Mouse (Mus musculus) retina, embryonic 14.5 days (tissue): ENCODE results near the gene Slc1a2.

Experiments
- DNase-seq: peaks from one replicate; pipeline ENCODE4 v3.0.0-alpha.2; 2015; ENCODE audit warnings: low spot score

The Slc1a2 gene

DNA sequence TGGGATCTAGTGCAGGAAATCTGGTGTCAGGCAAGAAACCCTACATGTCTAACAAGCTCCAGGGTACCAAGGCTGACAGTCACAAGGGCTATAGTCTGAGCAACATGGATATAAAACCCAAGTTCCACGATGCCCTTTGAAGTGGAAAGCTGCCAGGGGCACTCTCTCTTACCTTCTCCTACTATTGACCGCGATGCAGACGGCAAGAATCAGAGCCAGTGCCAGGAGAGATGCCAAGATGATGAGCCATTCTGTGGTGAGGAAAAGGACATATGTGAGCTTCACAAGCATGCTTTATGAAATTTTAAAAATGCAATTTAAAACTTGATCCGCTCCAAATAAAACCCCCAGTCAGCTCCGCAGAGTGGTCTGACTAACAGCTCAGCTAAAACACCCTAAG lies 163.6 kb downstream of the Slc1a2 start:
- no peak for DNase-seq

DNA sequence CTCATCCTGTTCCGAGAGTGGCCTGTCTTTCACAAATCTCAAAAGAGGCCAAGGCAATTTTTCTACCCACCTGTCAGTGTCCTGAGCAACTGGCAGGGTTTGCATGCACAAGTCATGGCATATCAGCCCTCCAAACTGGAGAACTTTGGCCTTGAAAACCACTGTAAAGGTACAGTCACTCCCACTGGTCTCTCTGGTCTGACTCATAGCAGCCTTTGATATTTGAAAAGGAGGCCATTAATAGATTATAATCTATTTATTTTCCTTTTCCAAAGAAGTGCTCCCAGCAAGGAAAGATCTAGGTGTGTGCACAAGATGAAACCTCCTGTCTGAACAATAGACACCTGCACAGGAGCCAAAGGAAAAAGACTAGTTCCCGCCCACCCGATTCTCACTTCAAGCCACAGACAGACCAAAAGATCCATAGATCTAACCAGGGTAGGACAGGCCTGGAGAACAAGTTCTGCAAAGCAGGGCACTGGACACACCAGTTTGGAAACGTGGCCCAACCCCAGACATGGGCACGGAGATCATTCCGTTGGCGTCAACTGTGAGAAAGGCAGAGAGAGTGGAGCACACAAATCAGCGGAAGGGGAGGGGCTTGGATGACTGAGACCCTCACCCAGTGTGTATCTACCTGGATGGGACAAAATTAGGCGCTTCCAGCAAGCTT lies 167.6 kb downstream of the Slc1a2 start:
- no peak for DNase-seq

DNA sequence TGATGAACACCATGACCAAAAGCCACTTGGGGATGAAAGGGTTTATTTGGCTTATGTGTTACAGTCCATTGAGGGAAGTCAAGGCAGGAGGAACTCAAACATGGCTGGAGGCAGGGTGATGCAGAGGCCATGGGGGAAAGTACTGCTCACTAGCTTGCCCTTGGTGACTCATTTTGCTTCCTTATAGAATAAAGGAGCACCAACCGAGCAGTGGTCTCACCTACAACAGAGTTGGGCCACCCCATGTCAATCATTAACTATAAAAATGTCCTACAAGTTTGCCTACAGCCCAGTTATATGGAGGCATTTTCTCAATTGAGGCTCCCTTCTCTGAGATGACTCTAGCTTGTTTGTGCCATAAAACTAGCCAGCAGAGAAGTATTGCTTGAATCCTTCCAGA lies 169.4 kb downstream of the Slc1a2 start:
- no peak for DNase-seq

DNA sequence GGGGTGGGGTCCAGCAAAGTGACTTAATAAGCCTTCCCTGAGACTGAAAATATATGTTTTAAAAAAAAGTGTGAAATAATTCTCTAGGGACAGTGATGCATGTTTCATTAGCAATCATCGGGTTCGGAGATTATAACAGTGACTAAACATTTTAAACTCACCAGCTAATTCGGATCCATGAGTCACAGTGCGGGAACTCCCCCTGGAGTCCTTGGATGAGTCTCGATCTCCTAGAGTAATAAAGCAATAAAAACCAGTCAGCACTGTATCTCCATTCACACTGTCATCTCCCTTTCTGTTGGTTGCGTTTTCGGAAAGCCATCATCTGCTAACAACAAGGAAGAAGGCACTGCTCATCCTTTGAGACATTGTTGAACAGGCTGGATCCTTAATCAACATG lies 169.9 kb downstream of the Slc1a2 start:
- DNase-seq = no peak

DNA sequence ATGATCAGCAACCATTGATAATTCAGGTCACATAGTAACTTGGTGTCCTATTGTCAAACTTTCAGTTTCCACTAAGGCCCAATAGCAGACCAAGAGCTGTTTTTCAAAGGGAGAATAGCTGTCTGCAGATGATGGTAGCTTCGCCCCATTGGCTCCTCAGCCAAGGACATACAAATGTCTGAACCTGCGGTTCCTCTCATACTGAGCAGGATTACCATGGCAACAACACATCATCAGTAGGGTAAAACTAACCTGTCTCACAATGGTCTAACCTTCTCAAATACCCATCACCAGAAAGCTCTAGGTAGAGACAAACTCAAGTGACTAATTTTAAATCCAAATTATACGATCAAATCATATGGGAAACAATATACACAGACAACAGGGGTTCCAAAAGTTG lies 170.7 kb downstream of the Slc1a2 start:
- no peak for DNase-seq

DNA sequence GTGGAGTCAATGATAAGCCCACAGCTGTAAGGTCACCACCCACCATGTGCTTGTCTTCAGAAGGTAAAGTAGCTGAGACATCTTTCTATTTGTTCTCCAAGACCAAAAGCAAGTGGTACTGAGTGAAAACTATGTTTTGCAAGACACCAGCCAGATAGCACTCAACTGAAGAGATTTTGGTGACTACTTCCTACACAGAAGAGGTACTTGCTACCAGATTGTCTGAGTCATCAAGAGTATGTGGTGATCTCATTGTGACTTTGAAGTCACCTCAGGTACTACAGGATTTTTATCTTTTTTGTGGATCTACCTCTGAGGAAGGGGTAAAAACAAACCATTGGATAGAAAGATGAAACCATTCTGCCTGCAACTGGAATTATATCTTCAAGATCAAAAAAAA lies 173.1 kb downstream of the Slc1a2 start:
- no peak for DNase-seq

DNA sequence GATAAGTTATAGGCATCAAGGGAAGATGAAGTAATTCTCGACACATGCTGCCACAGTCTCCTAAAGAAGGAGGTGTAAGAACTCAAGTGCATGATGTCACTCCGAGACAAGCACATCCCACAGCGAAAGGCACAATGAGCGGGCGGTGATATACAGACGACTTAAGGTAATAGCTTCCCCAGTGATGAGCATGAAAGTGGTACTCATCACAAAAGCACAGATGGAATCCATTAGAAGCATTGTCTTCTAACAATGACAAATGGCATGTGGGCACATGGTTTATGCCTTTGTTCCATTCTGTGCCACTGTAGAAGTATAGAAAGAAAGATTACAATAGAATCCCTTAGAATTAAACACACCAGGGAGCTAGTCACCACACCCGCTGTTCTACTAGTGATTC lies 179.7 kb downstream of the Slc1a2 start:
- no peak for DNase-seq
